Mouse (Mus musculus) olfactory bulb, adult 2 months (tissue): ENCODE measurements at regions not wholly inside any gene's neighbourhood (a gene's known extent, or its start where the extent isn't known, plus 50 kb on each side); places are given as distances from the start of the nearest gene placed in this dataset.

ENCODE experiments used
- CTCF ChIP-seq: fragments of 200-500 bp; IDR thresholded peaks from 2 replicates; pipeline ENCODE4 v1.5.1; 2012; ENCODE audit warnings: low read depth, mild to moderate bottlenecking, low read length, moderate library complexity; ENCODE audit not compliant: insufficient read depth
- POLR2A ChIP-seq: fragments of 200-500 bp; IDR thresholded peaks from 2 replicates; pipeline ENCODE4 v1.6.1; 2012; ENCODE audit warnings: mild to moderate bottlenecking, low read depth, low read length, moderate library complexity; ENCODE audit not compliant: insufficient read depth

GRCm38 (mm10) chr1:73834566-73834965, 289.7 kb downstream of the Tns1 start:
- no peak for TF ChIP-seq CTCF
- no peak for TF ChIP-seq POLR2A
